Mouse (Mus musculus): ENCODE data around the gene Lhx5. TPM values are rescaled to one million over a fixed set of nuclear protein-coding genes. Genes with fewer than 3 reads are reported as not detected.

The Lhx5 gene
- total and polyA plus RNA-seq, 2 experiments from 2014 or later = 3.7 to 5.4 TPM

- TF ChIP-seq CTCF (IDR thresholded peaks at IDR 0.05; ENCODE audit: low read depth) = no peak
- 73% methylated on average over 12 of the region's 12 CpGs for WGBS
- Histone ChIP-seq H3K4me2 (ENCODE audit: low read depth) (no peak overlapping the region), H3K4me1 (ENCODE audit: insufficient read depth) (0 out of 2 replicates have a peak, but pooled peaks cover 3% of the 10 kb centered on the region), H3K4me3 (ENCODE audit: low read depth, low read length) (no peak overlapping the region), H3K9me3 (ENCODE audit: low read length) (no peaks in the 10 kb centered on the region), H3K27me3 (ENCODE audit: insufficient read depth, low read length) (no peaks in the 10 kb centered on the region), H3K27ac (ENCODE audit: low read depth, low read length) (no peak overlapping the region), H3K9ac (no peak overlapping the region), H3K36me3 (ENCODE audit: insufficient read depth) (no peaks in the 10 kb centered on the region)
- no peak for ATAC-seq
- DNase-seq = no peak
Observed at GRCm38 (mm10) chr5:120404831-120405591, 26.5 kb upstream of the Lhx5 start.

GRCm38 (mm10) chr5:120408933-120409332, 22.6 kb upstream of the Lhx5 start:
- DNase-seq = no peak

GRCm38 (mm10) chr5:120409385-120410378, 21.8 kb upstream of the Lhx5 start:
- 0 out of 2 replicates have a peak, but pooled peaks cover 3% of the 10 kb centered on the region for H3K4me1 ChIP-seq (ENCODE audit: insufficient read depth)
- H3K9me3 ChIP-seq (ENCODE audit: low read length) = no peaks in the 10 kb centered on the region
- peak overlapping the region; percentile 57 for H3K4me2 ChIP-seq (ENCODE audit: low read depth)
- TF ChIP-seq CTCF (IDR thresholded peaks at IDR 0.05; ENCODE audit: low read depth) = no peak
- peak overlapping the region; percentile 54 for H3K9ac ChIP-seq
- no peaks in the 10 kb centered on the region for H3K36me3 ChIP-seq (ENCODE audit: insufficient read depth)
- DNase-seq (peak; percentile 74), ATAC-seq (peak; percentile 86)
- peak overlapping the region; percentile 35 for H3K4me3 ChIP-seq (ENCODE audit: low read depth, low read length)
- under 1% methylated on average over 41 of the region's 41 CpGs for WGBS
- peak overlapping the region; percentile 79 for H3K27ac ChIP-seq (ENCODE audit: low read depth, low read length)
- H3K27me3 ChIP-seq (ENCODE audit: insufficient read depth, low read length) = no peaks in the 10 kb centered on the region

More at GRCm38 (mm10) chr5:120408933-120409332, 22.6 kb upstream of the Lhx5 start:
- no peak overlapping the region for H3K4me3 ChIP-seq (ENCODE audit: low read depth, low read length)
- peak overlapping the region; percentile 57 for H3K4me2 ChIP-seq (ENCODE audit: low read depth)
- H3K27me3 ChIP-seq (ENCODE audit: insufficient read depth, low read length) = no peaks in the 10 kb centered on the region
- 52% methylated on average over 14 of the region's 14 CpGs for WGBS
- no peaks in the 10 kb centered on the region for H3K36me3 ChIP-seq (ENCODE audit: insufficient read depth)
- H3K4me1 ChIP-seq (ENCODE audit: insufficient read depth) = 0 out of 2 replicates have a peak, but pooled peaks cover 3% of the 10 kb centered on the region
- no peak for TF ChIP-seq CTCF (IDR thresholded peaks at IDR 0.05; ENCODE audit: low read depth)
- no peak overlapping the region for H3K9ac ChIP-seq
- H3K9me3 ChIP-seq (ENCODE audit: low read length) = no peaks in the 10 kb centered on the region
- peak overlapping the region; percentile 79 for H3K27ac ChIP-seq (ENCODE audit: low read depth, low read length)
- ATAC-seq = peak; percentile 49

- Histone ChIP-seq H3K9me3 (ENCODE audit: low read length) (no peaks in the 10 kb centered on the region), H3K4me3 (ENCODE audit: low read depth, low read length) (no peak overlapping the region), H3K27me3 (ENCODE audit: insufficient read depth, low read length) (peaks cover 10% of the 10 kb centered on the region; the same call in 1 of the 2 replicates), H3K36me3 (ENCODE audit: insufficient read depth) (no peaks in the 10 kb centered on the region), H3K4me2 (ENCODE audit: low read depth) (no peak overlapping the region), H3K27ac (ENCODE audit: low read depth, low read length) (no peak overlapping the region), H3K4me1 (ENCODE audit: insufficient read depth) (0 out of 2 replicates have a peak, but pooled peaks cover 3% of the 10 kb centered on the region), H3K9ac (no peak overlapping the region)
- DNase-seq (no peak), ATAC-seq (no peak)
- TF ChIP-seq CTCF (IDR thresholded peaks at IDR 0.05; ENCODE audit: low read depth) = peak; percentile 56
- 85% methylated on average over 6 of the region's 6 CpGs for WGBS
Observed at GRCm38 (mm10) chr5:120413436-120413835, 18.1 kb upstream of the Lhx5 start.

- no peaks in the 10 kb centered on the region for H3K36me3 ChIP-seq (ENCODE audit: insufficient read depth)
- H3K27ac ChIP-seq (ENCODE audit: low read depth, low read length) = no peak overlapping the region
Observed at GRCm38 (mm10) chr5:120420106-120420505, 11.4 kb upstream of the Lhx5 start.

GRCm38 (mm10) chr5:120424039-120424438, 7.5 kb upstream of the Lhx5 start:
- no peak overlapping the region for H3K4me3 ChIP-seq (ENCODE audit: low read depth, low read length)
- no peak overlapping the region for H3K4me2 ChIP-seq (ENCODE audit: low read depth)
- no peak overlapping the region for H3K9ac ChIP-seq
- 8% methylated on average over 18 of the region's 19 CpGs for WGBS
- peaks cover 57% of the 10 kb centered on the region for H3K27me3 ChIP-seq (ENCODE audit: insufficient read depth, low read length)
- H3K27ac ChIP-seq (ENCODE audit: low read depth, low read length) = no peak overlapping the region
- no peaks in the 10 kb centered on the region for H3K4me1 ChIP-seq (ENCODE audit: insufficient read depth)
- ATAC-seq = no peak
- DNase-seq = peak; percentile 58
- no peak for TF ChIP-seq CTCF (IDR thresholded peaks at IDR 0.05; ENCODE audit: low read depth)
- H3K36me3 ChIP-seq (ENCODE audit: insufficient read depth) = no peaks in the 10 kb centered on the region
- H3K9me3 ChIP-seq (ENCODE audit: low read length) = no peaks in the 10 kb centered on the region

More at GRCm38 (mm10) chr5:120420106-120420505, 11.4 kb upstream of the Lhx5 start:
- peaks cover 48% of the 10 kb centered on the region for H3K27me3 ChIP-seq (ENCODE audit: insufficient read depth, low read length)
- H3K9me3 ChIP-seq (ENCODE audit: low read length) = no peaks in the 10 kb centered on the region
- H3K4me2 ChIP-seq (ENCODE audit: low read depth) = no peak overlapping the region
- DNase-seq (no peak), ATAC-seq (no peak)
- 88% methylated on average over 8 of the region's 8 CpGs for WGBS
- no peak overlapping the region for H3K9ac ChIP-seq
- no peaks in the 10 kb centered on the region for H3K4me1 ChIP-seq (ENCODE audit: insufficient read depth)
- TF ChIP-seq CTCF (IDR thresholded peaks at IDR 0.05; ENCODE audit: low read depth) = no peak
- H3K4me3 ChIP-seq (ENCODE audit: low read depth, low read length) = no peak overlapping the region
